Mouse (Mus musculus) ES-E14 (cell line): ENCODE data around the gene B4galt7. TPM values are rescaled to one million over a fixed set of nuclear protein-coding genes. Genes with fewer than 3 reads are reported as not detected.
"Not testable (repeated sequence)": the region's sequence is repeated elsewhere in the genome, so short reads cannot be mapped to it uniquely, and the experiment has no call there.

ENCODE experiments used
- DNase-seq: peaks from one replicate; pipeline ENCODE4 v3.0.0-alpha.2; 2013; ENCODE audit warnings: low read depth, low spot score
- H3K27ac ChIP-seq: 2 replicates; pipeline ENCODE4 v1.5.1; 2012; ENCODE audit warnings: low read depth, mild to moderate bottlenecking, low read length, moderate library complexity, mixed read lengths; ENCODE audit not compliant: poor library complexity, insufficient read depth, severe bottlenecking
- H3K36me3 ChIP-seq: 2 replicates; pipeline ENCODE4 v1.6.1; 2012; ENCODE audit warnings: mild to moderate bottlenecking, low read length, moderate library complexity, mixed read lengths; ENCODE audit not compliant: control insufficient read depth, poor library complexity, insufficient read depth, severe bottlenecking
- H3K4me1 ChIP-seq, 2 experiments: fragments of 150-350 bp in 1 of 2; sonication (generic) in 1 of 2; 2 replicates each; pipeline ENCODE4 v1.6.1; 2012; ENCODE audit warnings: low read length in 2 of 2, mild to moderate bottlenecking in 1 of 2, mixed read lengths in 1 of 2; ENCODE audit not compliant: control insufficient read depth in 2 of 2, insufficient read depth in 2 of 2, poor library complexity in 1 of 2
- H3K4me3 ChIP-seq, 2 experiments: fragments of 150-350 bp in 1 of 2; sonication (generic) in 1 of 2; 2 replicates each; pipeline ENCODE4 v1.5.1; 2012; ENCODE audit warnings: low read length in 2 of 2, low read depth in 1 of 2, mild to moderate bottlenecking in 1 of 2, mixed read lengths in 1 of 2; ENCODE audit not compliant: insufficient read depth in 1 of 2, poor library complexity in 1 of 2, severe bottlenecking in 1 of 2
- H3K9ac ChIP-seq: 2 replicates; pipeline ENCODE4 v1.6.1; 2012; ENCODE audit warnings: low read depth, mild to moderate bottlenecking, low read length, mixed read lengths; ENCODE audit not compliant: poor library complexity, insufficient read depth, severe bottlenecking
- H3K9me3 ChIP-seq: fragments of 150-350 bp; sonication (generic); 2 replicates; pipeline ENCODE4 v1.6.1; 2012; ENCODE audit warnings: low read depth, mild to moderate bottlenecking, low read length; ENCODE audit not compliant: control insufficient read depth, insufficient read depth
- CHD2 ChIP-seq: IDR thresholded peaks from 2 replicates; pipeline ENCODE4 v1.6.1; 2014; ENCODE audit warnings: mild to moderate bottlenecking, low read depth, low read length, inconsistent platforms
- HCFC1 ChIP-seq: IDR thresholded peaks from 2 replicates; pipeline ENCODE4 v1.6.1; 2012; ENCODE audit warnings: low read length, inconsistent platforms, borderline replicate concordance; ENCODE audit not compliant: insufficient read depth
- MAFK ChIP-seq: IDR thresholded peaks from 2 replicates; pipeline ENCODE4 v1.6.1; 2014; ENCODE audit warnings: mild to moderate bottlenecking, low read depth, low read length, inconsistent platforms; ENCODE audit not compliant: insufficient read depth
- ZC3H11A ChIP-seq: IDR thresholded peaks from 2 replicates; pipeline ENCODE4 v1.6.1; 2012; ENCODE audit warnings: low read depth, mild to moderate bottlenecking, inconsistent platforms, low read length, borderline replicate concordance
- ZNF384 ChIP-seq: IDR thresholded peaks from 2 replicates; pipeline ENCODE4 v1.6.1; 2012; ENCODE audit warnings: low read depth, low read length, inconsistent platforms
- in situ Hi-C, 2 experiments: fragments of 600-800 bp; cut with MboI; formaldehyde crosslinking; loops; one replicate each; pipeline ENCODE4 v1.15.1; 2025; ENCODE audit warnings: low sequenced_read_pairs in 2 of 2, inconsistent platforms in 1 of 2; ENCODE audit not compliant: unreplicated experiment in 2 of 2
- total RNA-seq: library from RNA; depleted of rRNA; stranded (reverse); fragments of 300-350 nt; gene quantifications from 2 replicates; pipeline ENCODE4 v1.2.3, GENCODE M21; 2012

Gene B4galt7
- total RNA-seq, 1 experiment, result 21.0 TPM

- DNase-seq, result no peak
- peaks cover 0 to 5% of the 10 kb centered on the region in 2 experiments; a peak in 1 of 4 replicates for H3K4me1 ChIP-seq
- no peak overlapping the region for H3K4me3 ChIP-seq
- H3K9me3 ChIP-seq, result no peaks in the 10 kb centered on the region
- no peak overlapping the region; the same call in 1 of the 2 replicates for H3K27ac ChIP-seq
- peaks cover 12% of the 10 kb centered on the region; the same call in 1 of the 2 replicates for H3K36me3 ChIP-seq
- in situ Hi-C loops, result no loop called here
- no peak overlapping the region for H3K9ac ChIP-seq
- TF ChIP-seq CHD2 (no peak), HCFC1 (no peak), ZC3H11A (no peak), MAFK (no peak), ZNF384 (no peak)
These were observed 32.7 kb upstream of the B4galt7 start for GRCm38 (mm10) chr13:55567001-55567400.

GRCm38 (mm10) chr13:55567949-55568348 is 31.7 kb upstream of the B4galt7 start:
- no peak for DNase-seq
- H3K9me3 ChIP-seq, result no peaks in the 10 kb centered on the region
- no peak overlapping the region for H3K4me3 ChIP-seq
- no peak overlapping the region for H3K9ac ChIP-seq
- peaks cover 12% of the 10 kb centered on the region; the same call in 1 of the 2 replicates for H3K36me3 ChIP-seq
- in situ Hi-C loops, result no loop called here
- no peak overlapping the region for H3K27ac ChIP-seq
- TF ChIP-seq HCFC1 (no peak), CHD2 (no peak), ZNF384 (peak; percentile 58; the same call in 1 of the 2 replicates)
- peaks cover 0 to 5% of the 10 kb centered on the region in 2 experiments; a peak in 1 of 4 replicates for H3K4me1 ChIP-seq

- DNase-seq, H3K4me1 ChIP-seq, H3K9me3 ChIP-seq, H3K9ac ChIP-seq, H3K27ac ChIP-seq, H3K4me3 ChIP-seq, in situ Hi-C loops: not testable (repeated sequence)
- peaks cover 12% of the 10 kb centered on the region; the same call in 1 of the 2 replicates for H3K36me3 ChIP-seq
These were observed 31.2 kb upstream of the B4galt7 start for GRCm38 (mm10) chr13:55568524-55568923.

GRCm38 (mm10) chr13:55569726-55570285 is 29.9 kb upstream of the B4galt7 start:
- peaks cover 2% of the 10 kb centered on the region; the same call in 1 of the 2 replicates for H3K9me3 ChIP-seq
- peaks cover 12% of the 10 kb centered on the region; the same call in 1 of the 2 replicates for H3K36me3 ChIP-seq
- peak overlapping the region; percentile 64; the same call in 1 of the 2 replicates for H3K27ac ChIP-seq
- in situ Hi-C loops, result no loop called here
- TF ChIP-seq HCFC1 (no peak), CHD2 (no peak), ZC3H11A (no peak), ZNF384 (no peak), MAFK (no peak)
- H3K4me3 ChIP-seq, result peak overlapping the region; percentile 100
- peak overlapping the region; percentile 94 for H3K9ac ChIP-seq
- DNase-seq, result no peak
- peaks cover 0 to 5% of the 10 kb centered on the region in 2 experiments; a peak in 1 of 4 replicates for H3K4me1 ChIP-seq

- Histone ChIP-seq H3K4me1 (peaks cover 0 to 5% of the 10 kb centered on the region in 2 experiments; a peak in 1 of 4 replicates), H3K27ac (peak overlapping the region; percentile 64), H3K36me3 (peaks cover 12% of the 10 kb centered on the region; the same call in 1 of the 2 replicates), H3K9me3 (peaks cover 2% of the 10 kb centered on the region; the same call in 1 of the 2 replicates), H3K4me3 (peak overlapping the region; percentile 100), H3K9ac (peak overlapping the region; percentile 94)
- TF ChIP-seq ZC3H11A (no peak), ZNF384 (no peak), MAFK (no peak), CHD2 (no peak), HCFC1 (0 out of 2 replicates have a peak, but pooled peaks have one; percentile 34)
- no peak for DNase-seq
- in situ Hi-C loops, result no loop called here
These were observed 29.3 kb upstream of the B4galt7 start for GRCm38 (mm10) chr13:55570286-55570973.
